21 mouse cellular contexts compared by ENCODE assay signal in genomic region chr8:120273430-120273829, GRCm38 (mm10). TPM values are rescaled to one million over a fixed set of nuclear protein-coding genes. Genes with fewer than 3 reads are reported as not detected.
DNase-seq lines count a peak whose midpoint lies in the region; ATAC-seq lines count a peak whose summit lies in the region.
"Had no signal": no experiment of that assay in that cellular context is flagged by ENCODE, and none has a peak within 500 bp of the region (broad histone marks: within the 10 kb centered on the region; RNA-seq: fewer than 3 reads in every experiment).

No protein-coding gene starts in this region.

- no peak overlapping the region for H3K4me3 ChIP-seq in heart, embryonic 10.5 days
- H3K4me3 ChIP-seq in midbrain, embryonic 10.5 days: no peak overlapping the region
- H3K4me3 ChIP-seq in midbrain, embryonic 16.5 days (ENCODE audit: low read depth, low read length): no peak overlapping the region
- H3K4me3 ChIP-seq: embryonic facial prominence, embryonic 12.5 days; forebrain, embryonic 13.5 days; heart, embryonic 15.5 days had no signal

- no peaks in the 10 kb centered on the region for H3K36me3 ChIP-seq in heart, embryonic 10.5 days
- H3K36me3 ChIP-seq in midbrain, embryonic 10.5 days: no peaks in the 10 kb centered on the region
- no peaks in the 10 kb centered on the region for H3K36me3 ChIP-seq in midbrain, embryonic 16.5 days (ENCODE audit: control insufficient read depth, insufficient read depth, low read length)
- H3K36me3 ChIP-seq: embryonic facial prominence, embryonic 12.5 days; heart, embryonic 15.5 days had no signal

- WGBS in heart, embryonic 10.5 days: 84% methylated on average over 4 of the region's 4 CpGs
- WGBS in midbrain, embryonic 10.5 days: 84% methylated on average over 4 of the region's 4 CpGs
- 84% methylated on average over 4 of the region's 4 CpGs for WGBS in midbrain, embryonic 16.5 days

- no peak overlapping the region for H3K4me2 ChIP-seq in midbrain, embryonic 16.5 days (ENCODE audit: low read length)
- H3K4me2 ChIP-seq: embryonic facial prominence, embryonic 12.5 days; forebrain, embryonic 13.5 days; heart, embryonic 11.5 days; heart, embryonic 15.5 days; hindbrain, embryonic 14.5 days had no signal

- H3K9ac ChIP-seq in midbrain, embryonic 16.5 days (ENCODE audit: low read depth, low read length): no peak overlapping the region
- H3K9ac ChIP-seq: embryonic facial prominence, embryonic 12.5 days; forebrain, embryonic 13.5 days; forebrain, postnatal 0 days; heart, embryonic 15.5 days; hindbrain, embryonic 14.5 days had no signal

- no peaks in the 10 kb centered on the region for H3K9me3 ChIP-seq in heart, embryonic 10.5 days
- no peaks in the 10 kb centered on the region for H3K9me3 ChIP-seq in midbrain, embryonic 10.5 days (replicated peaks)
- H3K9me3 ChIP-seq in midbrain, embryonic 16.5 days (replicated peaks; ENCODE audit: control insufficient read depth, low read length, poor library complexity, severe bottlenecking): no peaks in the 10 kb centered on the region
- H3K9me3 ChIP-seq: embryonic facial prominence, embryonic 12.5 days; forebrain, embryonic 13.5 days; heart, embryonic 15.5 days had no signal

- peak; percentile 64 to 67 for DNase-seq in adrenal gland, postnatal 36 days
- DNase-seq in adrenal gland, adult 2 months: no peak
- no peak for DNase-seq in heart, embryonic 10.5 days (ENCODE audit: low spot score)
- DNase-seq in heart, adult 18-20 months: no peak
- no peak for DNase-seq in midbrain, embryonic 10.5 days (ENCODE audit: low spot score)
- no peak for DNase-seq in urinary bladder, postnatal 4 days (ENCODE audit: low spot score in 2 of 2)
- DNase-seq: cerebellum, adult 18-20 months; cerebellum, adult 9-11 months; embryo, embryonic 11 days; forebrain, postnatal 0 days; gastrocnemius, postnatal 36 days; heart, adult 11 months; heart, postnatal 14 days; kidney, adult 2 months had no signal

- no peak for ATAC-seq in midbrain, embryonic 16.5 days
- ATAC-seq: forebrain, embryonic 13.5 days; forebrain, postnatal 0 days; intestine, embryonic 16.5 days had no signal

- peaks cover 19% of the 10 kb centered on the region; the same call in 1 of the 2 replicates for H3K27me3 ChIP-seq in heart, embryonic 10.5 days (ENCODE audit: insufficient read depth, poor library complexity, severe bottlenecking)
- H3K27me3 ChIP-seq in midbrain, embryonic 10.5 days (ENCODE audit: low read depth, poor library complexity, severe bottlenecking): peaks cover 55% of the 10 kb centered on the region
- no peaks in the 10 kb centered on the region for H3K27me3 ChIP-seq in midbrain, embryonic 16.5 days (ENCODE audit: control insufficient read depth, insufficient read depth, low read depth, low read length)
- H3K27me3 ChIP-seq: embryonic facial prominence, embryonic 12.5 days had no signal

- peaks cover 71% of the 10 kb centered on the region for H3K4me1 ChIP-seq in heart, embryonic 10.5 days
- H3K4me1 ChIP-seq in midbrain, embryonic 10.5 days: peaks cover 90% of the 10 kb centered on the region
- peaks cover 21% of the 10 kb centered on the region for H3K4me1 ChIP-seq in midbrain, embryonic 16.5 days (ENCODE audit: control insufficient read depth, insufficient read depth, low read length)

- peak overlapping the region; percentile 18; the same call in 1 of the 2 replicates for H3K27ac ChIP-seq in heart, embryonic 10.5 days
- peak overlapping the region; percentile 93 for H3K27ac ChIP-seq in midbrain, embryonic 10.5 days (replicated peaks)
- no peak overlapping the region for H3K27ac ChIP-seq in midbrain, embryonic 16.5 days (ENCODE audit: low read length)
- H3K27ac ChIP-seq: forebrain, embryonic 13.5 days; heart, embryonic 15.5 days; hindbrain, embryonic 14.5 days had no signal

RNA-seq across cellular contexts. Expression of gene Gse1, which starts 45.2 kb away (rescaled TPM):
- 10 to 100 TPM; 25.9 to 30.2 TPM for total RNA-seq in adrenal gland, postnatal 36 days (2021)
- total RNA-seq in adrenal gland, adult 2 months (2021): 10 to 100 TPM; 27.1 to 28.7 TPM
- polyA plus RNA-seq in adrenal gland, adult 2 months (2012; rRNA removed): 42.1 and 46.3 TPM in 2 replicates
- polyA plus RNA-seq in heart, embryonic 10.5 days (2016; fragmentation: Nextera tagmentation; extraction: Ambion mirVana): 12.2 and 13.7 TPM in 2 replicates
- 10 to 100 TPM; 15.5 to 16.0 TPM for total RNA-seq in heart, adult 18-20 months (2021)
- polyA plus RNA-seq in midbrain, embryonic 10.5 days (2016; fragmentation: Nextera tagmentation; extraction: Ambion mirVana): 12.7 and 15.6 TPM in 2 replicates
- 13.3 and 17.6 TPM in 2 replicates for polyA plus RNA-seq in midbrain, embryonic 16.5 days (2015; fragmentation: Nextera tagmentation; extraction: Ambion mirVana)

Comparison
In these comparisons a context has a peak if more than half of its experiments do, and no peak if none do; other contexts are left out.
1. DNase-seq: peak in adrenal gland, postnatal 36 days (2 of 2); none in adrenal gland, adult 2 months (single experiment), heart, embryonic 10.5 days (single experiment), heart, adult 18-20 months (0 of 2), midbrain, embryonic 10.5 days (single experiment) and urinary bladder, postnatal 4 days (0 of 2).